Mouse (Mus musculus) embryonic fibroblast, embryonic 13.5 days (primary cell): ENCODE results near the gene Gm21887. TPM values are rescaled to one million over a fixed set of nuclear protein-coding genes. Genes with fewer than 3 reads are reported as not detected.
"Not testable (repeated sequence)": the region's sequence is repeated elsewhere in the genome, so short reads cannot be mapped to it uniquely, and the experiment has no call there.

ENCODE experiments used
- H3K27ac ChIP-seq: 2 replicates; pipeline ENCODE4 v1.5.1; 2012; ENCODE audit warnings: low read length, control low read depth, inconsistent platforms; ENCODE audit not compliant: insufficient read depth
- H3K4me1 ChIP-seq: 2 replicates; pipeline ENCODE4 v1.6.1; 2011; ENCODE audit warnings: low read length; ENCODE audit not compliant: control insufficient read depth, insufficient read depth
- H3K4me3 ChIP-seq: 2 replicates; pipeline ENCODE4 v1.5.1; 2011; ENCODE audit warnings: mild to moderate bottlenecking, control low read depth, low read length; ENCODE audit not compliant: insufficient read depth
- polyA plus RNA-seq: library from polyadenylated mRNA; stranded (reverse); fragments of >200 nt; gene quantifications from 2 replicates; pipeline ENCODE4 v1.2.4, GENCODE M21; 2011; ENCODE audit warnings: low read depth; ENCODE audit not compliant: missing spikeins, insufficient read length

The Gm21887 gene
- polyA plus RNA-seq, 1 experiment = 44.5 TPM

DNA sequence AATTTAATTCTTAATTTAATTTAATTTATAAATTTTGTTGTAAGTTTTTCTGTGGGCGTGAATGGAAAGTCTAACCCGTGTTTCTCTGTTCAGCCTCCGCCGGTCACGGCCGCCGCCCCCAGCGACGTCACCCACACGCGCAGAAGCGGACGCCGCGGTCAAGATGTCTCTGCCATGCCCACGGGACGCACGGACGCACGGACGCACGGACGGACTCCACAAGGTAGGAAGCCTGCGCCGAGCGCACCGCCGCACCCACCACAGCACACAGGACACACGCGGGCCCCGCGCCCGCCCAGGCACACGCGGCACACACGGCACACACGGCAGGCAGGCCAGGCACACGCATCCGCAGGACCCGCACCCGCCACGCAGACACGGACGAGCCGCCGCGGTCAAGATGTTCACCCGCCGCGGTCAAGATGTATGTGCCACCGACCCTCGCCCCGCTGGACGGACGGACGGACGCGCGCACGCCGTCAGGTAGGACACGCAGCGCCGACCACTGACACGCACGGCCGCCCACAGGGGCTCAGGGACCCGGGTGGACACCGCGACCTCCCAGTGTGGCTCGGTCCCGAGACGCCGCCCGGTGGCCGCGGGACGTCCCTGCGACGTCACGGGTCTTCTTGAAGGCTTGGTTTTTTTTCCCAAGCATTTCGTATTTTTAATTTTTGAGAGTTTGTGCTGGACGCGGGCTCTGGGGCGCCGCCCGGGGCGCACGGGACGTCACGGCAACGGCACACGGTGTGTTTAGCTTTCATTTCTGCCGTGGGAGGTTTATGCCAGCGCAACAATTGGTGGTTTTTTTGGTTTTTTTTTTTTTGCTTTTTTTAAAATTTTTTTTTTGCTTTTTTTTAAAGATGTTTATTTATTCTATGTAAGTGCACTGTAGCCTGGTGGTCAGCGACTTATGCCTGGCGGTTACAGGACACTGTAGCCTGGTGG is 1.4 kb downstream of the Gm21887 start:
- H3K4me3 ChIP-seq = peak overlapping the region; percentile 36
- H3K27ac ChIP-seq, H3K4me1 ChIP-seq: not testable (repeated sequence)

DNA sequence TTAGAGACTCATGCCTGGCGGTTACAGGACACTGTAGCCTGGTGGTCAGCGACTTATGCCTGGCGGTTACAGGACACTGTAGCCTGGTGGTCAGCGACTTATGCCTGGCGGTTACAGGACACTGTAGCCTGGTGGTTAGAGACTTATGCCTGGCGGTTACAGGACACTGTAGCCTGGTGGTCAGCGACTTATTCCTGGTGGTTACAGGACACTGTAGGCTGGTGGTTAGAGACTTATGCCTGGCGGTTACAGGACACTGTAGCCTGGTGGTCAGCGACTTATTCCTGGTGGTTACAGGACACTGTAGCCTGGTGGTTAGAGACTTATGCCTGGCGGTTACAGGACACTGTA is 2.0 kb downstream of the Gm21887 start:
- not testable (repeated sequence) for H3K4me3 ChIP-seq, H3K4me1 ChIP-seq, H3K27ac ChIP-seq

DNA sequence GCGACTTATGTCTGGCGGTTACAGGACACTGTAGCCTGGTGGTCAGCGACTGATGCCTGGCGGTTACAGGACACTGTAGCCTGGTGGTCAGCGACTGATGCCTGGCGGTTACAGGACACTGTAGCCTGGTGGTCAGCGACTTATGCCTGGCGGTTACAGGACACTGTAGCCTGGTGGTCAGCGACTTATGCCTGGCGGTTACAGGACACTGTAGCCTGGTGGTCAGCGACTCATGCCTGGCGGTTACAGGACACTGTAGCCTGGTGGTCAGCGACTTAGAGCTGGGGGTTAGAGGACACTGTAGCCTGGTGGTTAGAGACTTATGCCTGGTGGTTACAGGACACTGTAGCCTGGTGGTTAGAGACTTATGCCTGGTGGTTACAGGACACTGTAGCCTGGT is 4.0 kb downstream of the Gm21887 start:
- not testable (repeated sequence) for H3K27ac ChIP-seq, H3K4me3 ChIP-seq, H3K4me1 ChIP-seq

DNA sequence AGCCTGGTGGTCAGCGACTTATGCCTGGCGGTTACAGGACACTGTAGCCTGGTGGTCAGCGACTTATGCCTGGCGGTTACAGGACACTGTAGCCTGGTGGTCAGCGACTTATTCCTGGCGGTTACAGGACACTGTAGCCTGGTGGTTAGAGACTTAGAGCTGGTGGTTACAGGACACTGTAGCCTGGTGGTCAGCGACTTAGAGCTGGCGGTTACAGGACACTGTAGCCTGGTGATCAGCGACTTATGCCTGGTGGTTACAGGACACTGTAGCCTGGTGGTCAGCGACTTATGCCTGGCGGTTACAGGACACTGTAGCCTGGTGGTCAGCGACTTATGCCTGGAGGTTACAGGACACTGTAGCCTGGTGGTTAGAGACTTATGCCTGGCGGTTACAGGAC is 4.6 kb downstream of the Gm21887 start:
- not testable (repeated sequence) for H3K4me1 ChIP-seq, H3K4me3 ChIP-seq, H3K27ac ChIP-seq

DNA sequence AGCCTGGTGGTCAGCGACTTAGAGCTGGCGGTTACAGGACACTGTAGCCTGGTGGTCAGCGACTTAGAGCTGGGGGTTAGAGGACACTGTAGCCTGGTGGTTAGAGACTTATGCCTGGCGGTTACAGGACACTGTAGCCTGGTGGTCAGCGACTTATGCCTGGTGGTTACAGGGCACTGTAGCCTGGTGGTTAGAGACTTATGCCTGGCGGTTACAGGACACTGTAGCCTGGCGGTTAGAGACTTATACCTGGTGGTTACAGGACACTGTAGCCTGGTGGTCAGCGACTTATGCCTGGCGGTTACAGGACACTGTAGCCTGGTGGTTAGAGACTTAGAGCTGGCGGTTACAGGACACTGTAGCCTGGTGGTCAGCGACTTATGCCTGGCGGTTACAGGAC is 6.4 kb downstream of the Gm21887 start:
- H3K4me1 ChIP-seq, H3K4me3 ChIP-seq, H3K27ac ChIP-seq: not testable (repeated sequence)

DNA sequence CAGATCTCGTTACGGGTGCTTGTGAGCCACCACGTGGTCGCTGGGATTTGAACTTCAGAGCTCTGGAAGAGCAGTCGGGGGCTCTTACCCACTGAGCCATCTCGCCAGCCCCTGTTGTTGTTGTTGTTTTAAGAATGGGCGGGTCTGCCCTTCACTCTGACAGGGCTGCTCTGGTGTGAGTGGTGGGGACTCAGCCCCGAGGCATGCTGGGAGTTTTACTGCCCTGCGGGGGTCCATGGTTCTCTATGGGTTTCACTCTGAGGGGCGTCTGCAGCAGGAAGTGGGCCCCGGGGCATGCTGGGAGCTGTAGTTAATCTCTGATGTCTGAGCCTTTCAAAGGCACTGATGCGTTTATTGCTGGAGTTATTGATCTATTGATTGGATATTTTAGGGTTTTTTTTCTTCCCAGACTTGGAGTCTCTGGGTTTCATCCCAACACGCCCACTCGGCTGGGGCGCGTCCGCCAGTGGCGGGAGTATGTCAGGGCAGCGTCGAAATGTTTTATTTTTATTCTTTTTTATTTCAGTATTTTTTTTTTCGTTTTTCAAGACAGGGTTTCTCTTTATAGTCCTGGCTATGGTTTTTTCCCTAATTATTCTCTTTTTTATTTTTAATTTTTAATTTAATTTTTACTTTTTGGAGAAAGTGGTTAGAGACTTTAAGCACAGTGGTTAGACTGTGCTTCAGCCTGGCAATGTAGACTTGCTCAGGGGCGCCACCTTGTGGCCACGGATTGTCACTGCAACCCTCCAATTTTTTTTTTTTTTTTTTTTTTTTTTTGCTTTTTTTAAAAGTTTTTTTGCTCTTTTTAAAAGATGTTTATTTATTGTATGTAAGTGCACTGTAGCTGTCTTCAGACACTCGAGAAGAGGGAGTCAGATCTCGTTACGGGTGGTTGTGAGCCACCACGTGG is 8.1 kb downstream of the Gm21887 start:
- H3K27ac ChIP-seq, H3K4me3 ChIP-seq, H3K4me1 ChIP-seq: not testable (repeated sequence)

DNA sequence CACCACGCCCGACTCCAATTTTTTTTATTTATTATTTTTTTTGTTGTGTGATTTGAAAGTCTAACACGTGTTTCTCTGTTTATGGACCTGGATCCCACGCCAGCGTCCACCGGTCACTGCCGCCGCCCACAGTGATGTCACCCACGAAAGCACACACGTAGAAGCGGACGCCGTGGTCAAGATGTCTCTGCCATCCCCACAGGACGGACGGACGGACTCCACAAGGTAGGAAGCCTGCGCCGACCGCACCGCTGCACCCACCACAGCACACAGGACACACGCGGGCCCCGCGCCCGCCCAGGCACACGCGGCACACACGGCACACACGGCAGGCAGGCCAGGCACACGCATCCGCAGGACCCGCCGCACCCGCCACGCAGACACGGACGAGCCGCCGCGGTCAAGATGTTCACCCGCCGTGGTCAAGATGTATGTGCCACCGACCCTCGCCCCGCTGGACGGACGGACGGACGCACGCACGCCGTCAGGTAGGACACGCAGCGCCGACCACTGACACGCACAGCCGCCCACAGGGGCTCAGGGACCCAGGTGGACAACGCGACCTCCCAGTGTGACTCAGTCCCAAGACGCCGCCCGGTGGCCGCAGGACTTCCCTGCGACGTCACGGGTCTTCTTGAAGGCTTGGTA is 9.2 kb downstream of the Gm21887 start:
- not testable (repeated sequence) for H3K27ac ChIP-seq, H3K4me3 ChIP-seq, H3K4me1 ChIP-seq

DNA sequence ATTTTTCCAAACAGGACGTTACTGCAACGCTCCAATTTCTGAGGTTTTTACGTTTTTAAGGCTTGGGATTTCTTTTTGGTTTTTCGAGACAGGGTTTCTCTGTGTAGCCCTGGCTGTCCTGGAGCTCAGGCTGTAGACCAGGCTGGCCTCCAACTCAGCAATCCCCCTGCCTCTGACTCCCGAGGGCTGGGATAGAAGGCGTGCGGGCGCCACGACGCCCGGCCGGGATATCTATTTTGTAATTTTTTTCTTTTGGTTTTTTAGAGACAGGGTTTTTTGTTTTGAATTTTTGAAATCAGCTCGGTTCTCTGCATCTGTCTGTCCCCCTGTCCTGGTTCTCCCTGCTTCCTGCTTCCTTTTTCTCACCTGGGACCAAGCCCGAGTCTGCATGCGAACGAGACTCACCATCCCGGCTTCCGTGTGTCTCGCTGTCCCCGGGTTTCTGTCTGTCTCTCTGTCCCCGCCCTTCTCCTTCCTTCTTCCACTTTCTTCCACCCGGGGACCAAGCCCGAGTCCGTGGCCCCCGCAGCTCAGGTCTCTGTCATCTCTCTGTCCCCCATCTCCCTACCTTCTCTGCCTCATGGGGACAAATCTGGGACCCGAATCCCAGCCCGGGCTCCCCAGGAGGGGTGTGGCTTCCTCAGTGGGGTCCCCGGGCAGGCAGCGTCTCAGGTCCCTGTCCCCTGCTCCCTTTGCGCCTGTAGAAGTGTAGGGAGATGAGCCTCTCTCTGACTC is 9.9 kb downstream of the Gm21887 start:
- H3K27ac ChIP-seq, H3K4me1 ChIP-seq, H3K4me3 ChIP-seq: not testable (repeated sequence)

DNA sequence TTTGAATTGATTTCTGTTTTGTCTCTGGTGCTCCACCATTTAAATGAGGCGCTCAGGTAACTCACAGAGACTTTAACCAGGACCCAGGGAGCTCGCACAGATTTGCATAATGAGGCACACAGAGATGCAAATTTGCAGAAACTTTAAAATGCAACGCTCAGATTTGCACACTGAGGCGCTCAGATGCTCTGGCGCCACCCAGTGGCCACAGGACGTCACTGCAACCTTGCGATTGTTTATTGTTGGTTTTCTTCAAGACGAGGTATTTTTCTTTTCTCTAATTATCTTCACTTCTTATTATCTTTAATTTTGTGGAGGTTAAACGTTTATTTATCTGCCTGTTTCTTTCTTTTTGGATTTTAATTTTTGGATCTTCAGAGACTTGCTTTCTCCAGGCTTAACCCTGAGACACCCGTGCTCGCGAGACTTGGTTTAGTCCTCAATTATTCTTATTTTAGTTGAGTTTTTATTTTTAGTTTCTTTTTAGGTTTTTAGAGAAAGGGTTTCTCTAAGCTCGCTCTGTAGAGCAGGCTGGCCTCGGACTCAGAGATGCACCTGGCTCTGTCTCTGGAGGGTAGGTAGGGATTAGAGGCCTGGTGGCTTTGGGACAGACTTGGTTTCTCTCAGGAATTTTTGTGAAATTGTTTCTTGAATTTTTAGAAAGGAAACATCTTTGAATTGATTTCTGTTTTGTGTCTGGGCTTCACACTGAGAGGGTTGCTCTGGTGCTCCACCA is 10.7 kb downstream of the Gm21887 start:
- not testable (repeated sequence) for H3K27ac ChIP-seq, H3K4me3 ChIP-seq, H3K4me1 ChIP-seq

DNA sequence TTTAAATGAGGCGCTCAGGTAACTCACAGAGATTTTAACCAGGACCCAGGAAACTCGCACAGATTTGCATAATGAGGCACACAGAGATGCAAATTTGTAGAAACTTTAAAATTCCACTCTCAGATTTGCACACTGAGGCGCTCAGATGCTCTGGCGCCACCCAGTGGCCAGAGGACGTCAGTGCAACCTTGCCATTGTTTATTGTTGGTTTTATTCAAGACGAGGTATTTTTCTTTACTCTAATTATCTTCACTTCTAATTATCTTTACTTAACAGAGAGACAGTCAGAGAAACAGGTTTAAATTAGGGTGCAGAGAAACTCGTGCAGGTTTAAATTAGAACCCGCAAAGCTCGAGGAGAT is 11.2 kb downstream of the Gm21887 start:
- H3K27ac ChIP-seq, H3K4me1 ChIP-seq, H3K4me3 ChIP-seq: not testable (repeated sequence)

DNA sequence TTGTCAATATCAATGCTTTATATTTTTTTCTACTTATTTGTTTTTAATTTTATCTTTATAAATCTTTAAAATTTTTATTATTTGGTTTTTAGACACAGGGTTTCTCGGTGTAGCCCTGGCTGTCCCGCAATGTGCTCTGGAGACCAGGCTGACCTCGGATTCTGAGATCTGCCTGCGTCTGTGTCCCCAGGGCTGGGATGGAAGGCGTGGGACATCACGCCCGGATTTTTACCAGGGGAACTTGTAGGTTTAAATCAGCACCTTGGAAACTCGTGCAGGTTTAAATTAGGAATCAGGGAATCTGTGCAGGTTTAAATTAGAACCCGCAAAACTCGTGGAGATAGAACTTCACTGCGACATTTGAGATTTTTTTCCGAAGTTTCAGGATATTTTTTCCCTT is 11.7 kb downstream of the Gm21887 start:
- not testable (repeated sequence) for H3K4me3 ChIP-seq, H3K4me1 ChIP-seq, H3K27ac ChIP-seq

DNA sequence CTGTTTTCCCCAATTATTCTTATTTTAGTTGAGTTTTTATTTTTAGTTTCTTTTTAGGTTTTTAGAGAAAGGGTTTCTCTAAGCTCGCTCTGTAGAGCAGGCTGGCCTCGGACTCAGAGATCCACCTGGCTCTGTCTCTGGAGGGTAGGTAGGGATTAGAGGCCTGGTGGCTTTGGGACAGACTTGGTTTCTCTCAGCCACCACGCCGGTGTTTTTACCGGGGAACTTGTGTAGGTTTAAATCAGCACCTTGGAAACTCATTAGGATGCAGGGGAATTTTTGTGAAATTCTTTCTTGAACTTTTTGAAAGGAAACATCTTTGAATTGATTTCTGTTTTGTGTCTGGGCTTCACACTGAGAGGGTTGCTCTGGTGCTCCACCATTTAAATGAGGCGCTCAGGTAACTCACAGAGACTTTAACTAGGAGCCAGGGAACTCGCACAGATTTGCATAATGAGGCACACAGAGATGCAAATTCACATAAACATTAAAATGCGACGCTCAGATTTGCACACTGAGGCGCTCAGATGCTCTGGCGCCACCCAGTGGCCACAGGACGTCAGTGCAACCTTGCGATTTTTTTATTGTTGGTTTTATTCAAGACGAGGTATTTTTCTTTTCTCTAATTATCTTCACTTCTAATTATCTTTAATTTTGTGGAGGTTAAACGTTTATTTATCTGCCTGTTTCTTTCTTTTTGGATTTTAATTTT is 12.4 kb downstream of the Gm21887 start:
- not testable (repeated sequence) for H3K4me1 ChIP-seq, H3K4me3 ChIP-seq, H3K27ac ChIP-seq
